Mouse (Mus musculus) limb, embryonic 15.5 days (tissue): ENCODE data around the gene Gm8126. TPM values are rescaled to one million over a fixed set of nuclear protein-coding genes. Genes with fewer than 3 reads are reported as not detected.
"Not testable (repeated sequence)": the region's sequence is repeated elsewhere in the genome, so short reads cannot be mapped to it uniquely, and the experiment has no call there.

Experiments
- ATAC-seq: fragments of 200-750 bp; cut with Nextera tagmentation; 2 replicates; pipeline ENCODE4 v1.8.0; 2017; ENCODE audit warnings: low read depth, moderate TSS enrichment; ENCODE audit not compliant: insufficient number of reproducible peaks, low FRiP score, low TSS enrichment
- H3K27ac ChIP-seq: fragments of 300-500 bp; sonication (generic); 2 replicates; pipeline ENCODE4 v1.5.1; 2015; ENCODE audit warnings: moderate library complexity, mild to moderate bottlenecking, inconsistent platforms
- H3K27me3 ChIP-seq: fragments of 300-500 bp; sonication (generic); 2 replicates; pipeline ENCODE4 v1.6.1; 2015; ENCODE audit warnings: inconsistent platforms
- H3K36me3 ChIP-seq: fragments of 300-500 bp; sonication (generic); 2 replicates; pipeline ENCODE4 v1.6.1; 2015; ENCODE audit warnings: inconsistent platforms
- H3K4me1 ChIP-seq: fragments of 300-500 bp; sonication (generic); 2 replicates; pipeline ENCODE4 v1.6.1; 2015; ENCODE audit warnings: inconsistent platforms
- H3K4me2 ChIP-seq: fragments of 300-500 bp; sonication (generic); 2 replicates; pipeline ENCODE4 v1.6.1; 2015; ENCODE audit warnings: mild to moderate bottlenecking, inconsistent platforms
- H3K4me3 ChIP-seq: fragments of 300-500 bp; sonication (generic); 2 replicates; pipeline ENCODE4 v1.5.1; 2015; ENCODE audit warnings: mild to moderate bottlenecking, inconsistent platforms
- H3K9ac ChIP-seq: fragments of 300-500 bp; sonication (generic); 2 replicates; pipeline ENCODE4 v1.6.1; 2015; ENCODE audit warnings: inconsistent platforms
- H3K9me3 ChIP-seq: fragments of 300-500 bp; sonication (generic); 2 replicates; pipeline ENCODE4 v1.6.1; 2016; ENCODE audit warnings: inconsistent platforms
- WGBS: fragments of 180-500 bp; shearing (Covaris S2); methylation state at CpG from one replicate; pipeline ENCODE4 v1.1.7; 2015; 5-methylcytosine and 5-hydroxymethylcytosine counted together
- polyA plus RNA-seq: library from polyadenylated mRNA; unstranded; fragments of >200 nt; fragmentation: Nextera tagmentation; extraction: Ambion mirVana; gene quantifications from 2 replicates; pipeline ENCODE4 v1.2.1, GENCODE M21; 2015

Gene Gm8126
- not detected in 2 replicates for polyA plus RNA-seq

DNA sequence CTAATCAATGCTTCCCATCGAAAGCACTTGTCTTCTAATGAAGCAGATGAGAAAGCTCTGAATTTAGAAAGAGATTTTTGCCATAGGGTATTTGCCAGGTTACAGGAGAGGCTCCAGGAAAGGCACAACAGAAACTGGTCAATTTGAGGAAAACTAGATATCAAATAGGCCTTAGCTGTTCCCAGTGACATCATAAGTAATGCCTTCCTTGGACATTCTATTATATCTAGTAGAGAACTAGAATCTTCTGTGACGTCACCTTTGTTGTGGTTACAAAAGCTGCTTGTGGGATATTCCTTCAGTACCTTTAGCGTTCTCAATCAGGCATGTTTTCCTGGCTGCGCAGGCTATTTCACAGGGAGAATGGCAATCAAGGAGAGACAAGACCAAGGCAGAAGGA lies at the start of gene Gm8126:
Gm8126 (plus strand) TSS at position 301 of the 400 bp plus-strand sequence.
- H3K27me3 ChIP-seq, H3K9me3 ChIP-seq, H3K4me1 ChIP-seq, ATAC-seq, H3K36me3 ChIP-seq, H3K4me3 ChIP-seq, H3K4me2 ChIP-seq, H3K9ac ChIP-seq, H3K27ac ChIP-seq: not testable (repeated sequence)
- 88% methylated on average over 3 of the region's 4 CpGs for WGBS

DNA sequence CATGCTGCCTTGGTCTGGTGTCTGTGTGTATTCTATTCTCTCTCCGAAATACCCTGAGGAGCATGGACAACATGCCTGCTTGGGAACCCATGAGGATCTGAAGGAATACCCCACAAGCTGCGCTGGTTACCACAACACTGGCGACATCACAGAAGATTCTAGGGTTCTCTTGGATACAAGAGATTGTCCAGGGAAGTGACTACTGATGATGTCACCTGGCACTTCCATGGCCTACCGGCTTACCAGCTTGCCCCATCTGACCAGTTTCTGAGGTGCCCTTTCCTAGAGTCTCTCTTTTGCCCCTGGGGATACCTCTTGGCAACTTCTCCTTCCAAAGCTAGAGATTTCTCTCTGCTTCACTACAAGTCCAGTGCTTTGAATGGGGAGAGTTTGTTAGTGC lies 23.2 kb upstream of the Gm8126 start, which contains the start of gene Gm8122:
Gm8122 (minus strand) TSS at position 101 of the 400 bp plus-strand sequence.
- H3K9me3 ChIP-seq, H3K36me3 ChIP-seq, H3K4me2 ChIP-seq, H3K9ac ChIP-seq, H3K4me3 ChIP-seq, H3K4me1 ChIP-seq, H3K27me3 ChIP-seq, ATAC-seq, H3K27ac ChIP-seq: not testable (repeated sequence)
- 87% methylated on average over 4 of the region's 4 CpGs for WGBS

- not testable (repeated sequence) for H3K4me2 ChIP-seq, H3K27me3 ChIP-seq, ATAC-seq, H3K4me3 ChIP-seq, H3K4me1 ChIP-seq, H3K9me3 ChIP-seq, H3K27ac ChIP-seq, H3K9ac ChIP-seq, H3K36me3 ChIP-seq
These were observed 20.7 kb upstream of the Gm8126 start for GRCm38 (mm10) chr14:43237769-43238168.

DNA sequence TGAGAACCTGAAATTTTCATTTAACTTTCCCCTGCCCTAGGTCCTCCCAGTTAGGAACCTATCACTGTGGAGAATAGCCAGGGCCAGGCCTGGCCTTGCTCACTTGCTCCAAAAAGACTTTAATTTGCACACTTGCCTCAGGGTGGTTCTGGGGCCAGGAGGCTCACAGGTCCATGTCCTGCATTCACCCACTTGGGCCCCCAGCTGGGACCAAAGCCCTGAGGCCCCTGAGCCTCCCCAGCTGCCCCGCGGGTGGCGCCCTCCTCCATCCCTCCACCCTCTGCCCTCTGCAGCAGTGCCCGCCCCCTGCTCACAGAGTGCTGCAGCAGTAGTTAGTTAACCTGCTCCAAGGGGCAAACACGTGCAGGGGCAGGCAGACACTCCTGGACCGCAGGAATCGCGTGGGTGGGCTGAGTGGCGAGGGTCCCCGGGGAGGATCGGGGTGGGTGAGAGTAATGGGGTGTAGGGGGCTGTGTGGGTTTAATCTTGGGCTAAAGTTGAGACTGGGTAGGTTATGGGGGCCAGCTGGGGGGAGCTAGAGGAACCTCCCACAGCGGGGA lies 8.8 kb upstream of the Gm8126 start:
- WGBS: 17% methylated on average over 11 of the region's 12 CpGs
- H3K9ac ChIP-seq, H3K4me3 ChIP-seq, H3K27me3 ChIP-seq, H3K27ac ChIP-seq, H3K4me2 ChIP-seq, ATAC-seq, H3K36me3 ChIP-seq, H3K9me3 ChIP-seq, H3K4me1 ChIP-seq: not testable (repeated sequence)

- not testable (repeated sequence) for H3K4me1 ChIP-seq, H3K9me3 ChIP-seq, H3K9ac ChIP-seq, H3K4me2 ChIP-seq, ATAC-seq, H3K27ac ChIP-seq, H3K27me3 ChIP-seq, H3K36me3 ChIP-seq, H3K4me3 ChIP-seq
- WGBS: 32% methylated on average over 5 of the region's 6 CpGs
These were observed 7.7 kb upstream of the Gm8126 start for GRCm38 (mm10) chr14:43250549-43251253.

GRCm38 (mm10) chr14:43256511-43256910 lies 1.9 kb upstream of the Gm8126 start:
- not testable (repeated sequence) for H3K27ac ChIP-seq, H3K36me3 ChIP-seq, H3K4me3 ChIP-seq, H3K9ac ChIP-seq, H3K27me3 ChIP-seq, ATAC-seq, H3K4me1 ChIP-seq, H3K4me2 ChIP-seq, H3K9me3 ChIP-seq
- WGBS: 79% methylated on average over 1 of the region's 1 CpGs

DNA sequence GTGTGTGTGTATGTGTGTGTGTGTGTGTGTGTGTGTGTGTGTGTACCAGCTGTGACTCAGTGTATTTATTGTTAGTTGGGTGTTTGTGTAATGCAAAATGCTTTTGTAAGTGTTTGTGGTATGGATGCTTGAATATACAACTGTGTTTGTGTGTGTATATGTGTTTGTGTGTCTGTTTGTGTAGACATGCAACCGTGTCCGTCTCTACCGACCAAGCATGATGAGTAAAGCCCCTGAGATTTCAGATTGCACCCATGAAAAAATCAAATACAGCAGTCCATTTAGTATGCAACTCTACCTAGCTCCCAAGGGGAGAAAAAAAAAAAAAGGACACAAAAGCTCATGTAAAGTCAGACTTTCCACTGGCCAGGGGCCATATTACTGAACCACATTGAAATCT lies 5.0 kb downstream of the Gm8126 start:
- H3K9me3 ChIP-seq, H3K27me3 ChIP-seq, H3K4me1 ChIP-seq, H3K4me2 ChIP-seq, ATAC-seq, H3K9ac ChIP-seq, H3K4me3 ChIP-seq, H3K36me3 ChIP-seq, H3K27ac ChIP-seq: not testable (repeated sequence)
- WGBS: 87% methylated on average over 3 of the region's 3 CpGs

DNA sequence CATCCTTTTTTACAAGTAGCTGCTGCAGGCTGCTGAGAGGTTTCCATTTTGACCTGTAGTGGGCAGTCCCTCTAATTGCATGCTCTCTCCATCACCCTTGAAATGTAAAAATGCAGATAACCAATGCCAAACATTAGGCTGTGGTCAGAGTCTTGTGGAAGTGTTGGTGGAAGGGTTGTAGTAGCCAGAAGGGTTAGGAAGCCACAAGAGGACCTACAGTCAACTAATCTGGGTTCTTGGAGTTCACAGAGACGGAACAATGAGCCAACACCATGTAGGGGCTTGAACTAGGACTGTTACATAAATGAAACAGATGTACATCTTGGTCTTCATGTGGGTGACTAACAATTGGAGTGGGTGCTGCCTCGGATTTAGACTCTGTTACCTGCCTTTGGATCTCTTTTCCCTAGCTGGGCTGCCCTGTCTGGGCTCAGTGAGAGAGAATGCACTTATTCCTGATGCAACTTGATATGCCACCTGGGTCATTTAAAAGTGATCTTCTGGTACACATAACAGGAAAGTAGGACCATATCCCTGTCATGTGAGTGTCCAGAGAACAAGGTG lies 10.2 kb downstream of the Gm8126 start:
- not testable (repeated sequence) for H3K4me2 ChIP-seq, H3K36me3 ChIP-seq, H3K9me3 ChIP-seq, H3K4me3 ChIP-seq, ATAC-seq, H3K27me3 ChIP-seq, H3K27ac ChIP-seq, H3K9ac ChIP-seq, H3K4me1 ChIP-seq
- 47% methylated on average over 2 of the region's 2 CpGs for WGBS

GRCm38 (mm10) chr14:43269211-43269610 lies 10.8 kb downstream of the Gm8126 start:
- not testable (repeated sequence) for H3K4me3 ChIP-seq, H3K9me3 ChIP-seq, H3K36me3 ChIP-seq, H3K9ac ChIP-seq, H3K4me2 ChIP-seq, H3K27ac ChIP-seq, H3K4me1 ChIP-seq, H3K27me3 ChIP-seq, ATAC-seq
- 84% methylated on average over 3 of the region's 3 CpGs for WGBS

DNA sequence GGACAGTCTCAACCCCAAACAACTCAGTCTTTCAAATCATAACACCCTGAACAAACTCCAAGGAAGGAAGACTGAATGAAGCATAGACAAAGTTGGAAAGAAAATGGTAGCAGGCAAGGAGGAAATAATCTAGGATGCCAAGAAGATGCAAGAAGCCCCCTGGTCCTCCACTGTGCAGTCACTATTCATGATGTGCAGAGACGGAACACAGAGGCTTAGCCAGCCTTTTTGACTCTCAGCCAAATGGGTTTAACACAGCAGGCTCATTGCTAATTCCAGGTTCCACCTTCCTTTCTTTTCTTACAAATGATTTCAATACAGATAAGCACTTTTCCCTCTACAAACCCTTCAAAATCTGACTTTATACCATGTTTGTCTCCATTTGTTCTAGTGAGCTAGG lies 14.7 kb downstream of the Gm8126 start:
- H3K9ac ChIP-seq, ATAC-seq, H3K4me1 ChIP-seq, H3K4me3 ChIP-seq, H3K27me3 ChIP-seq, H3K27ac ChIP-seq, H3K36me3 ChIP-seq, H3K9me3 ChIP-seq, H3K4me2 ChIP-seq: not testable (repeated sequence)
- WGBS: 66% methylated on average over 1 of the region's 1 CpGs

DNA sequence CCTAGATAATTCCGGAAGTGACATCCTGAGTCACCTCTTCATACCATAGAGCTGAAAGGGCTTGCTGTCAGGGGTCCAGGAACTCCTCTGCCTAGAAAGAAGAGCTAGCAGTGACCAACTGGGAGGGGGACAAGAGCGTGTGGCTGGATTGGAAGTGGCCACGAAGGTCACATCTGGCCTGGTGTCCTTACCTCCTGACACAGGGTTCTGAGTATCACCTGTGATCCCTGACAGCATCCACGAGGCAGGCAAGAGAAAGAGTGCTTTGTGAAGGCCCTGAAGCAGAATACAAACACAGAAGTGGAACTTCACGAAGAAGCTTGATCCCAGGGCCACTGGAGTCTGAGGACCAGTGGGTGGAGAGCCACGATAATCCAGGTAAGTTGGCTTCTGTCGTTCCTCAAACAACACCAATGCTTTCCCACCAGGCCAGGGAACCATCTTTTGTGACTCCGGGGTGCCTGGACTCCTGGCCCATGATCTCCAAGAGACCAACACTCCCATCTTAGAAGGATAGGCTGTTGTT lies 16.6 kb downstream of the Gm8126 start, which contains the start of gene Gm9732:
Gm9732 (plus strand) TSS at position 51 of the 526 bp plus-strand sequence.
- H3K4me2 ChIP-seq, H3K27ac ChIP-seq, H3K9ac ChIP-seq, H3K36me3 ChIP-seq, H3K9me3 ChIP-seq, H3K4me3 ChIP-seq, H3K27me3 ChIP-seq, ATAC-seq, H3K4me1 ChIP-seq: not testable (repeated sequence)
- 84% methylated on average over 8 of the region's 8 CpGs for WGBS

- 76% methylated on average over 1 of the region's 1 CpGs for WGBS
- H3K9me3 ChIP-seq, H3K27ac ChIP-seq, H3K9ac ChIP-seq, H3K4me3 ChIP-seq, H3K27me3 ChIP-seq, H3K4me2 ChIP-seq, H3K4me1 ChIP-seq, ATAC-seq, H3K36me3 ChIP-seq: not testable (repeated sequence)
These were observed 17.3 kb downstream of the Gm8126 start for GRCm38 (mm10) chr14:43275752-43276151.
